Mouse (Mus musculus) heart, adult 18-20 months (tissue): ENCODE results near the gene Bloc1s2. TPM values are rescaled to one million over a fixed set of nuclear protein-coding genes. Genes with fewer than 3 reads are reported as not detected.
A peak's percentile ranks its signal among the peaks of the same experiment; 100 is the strongest.
"Not testable (repeated sequence)": the region's sequence is repeated elsewhere in the genome, so short reads cannot be mapped to it uniquely, and the experiment has no call there.

Experiments used
- DNase-seq, 2 experiments: peaks; one replicate each; pipeline ENCODE4 v3.0.0; 2021 to 2022; ENCODE audit warnings: mixed read lengths in 1 of 2
- total RNA-seq, 2 experiments: library from RNA; stranded (reverse); gene quantifications; 2 replicates each; pipeline ENCODE4 v1.2.3; 2021

Bloc1s2 gene
- total RNA-seq, 2 experiments from 2014 or later, result 19.0 to 24.3 TPM

DNA sequence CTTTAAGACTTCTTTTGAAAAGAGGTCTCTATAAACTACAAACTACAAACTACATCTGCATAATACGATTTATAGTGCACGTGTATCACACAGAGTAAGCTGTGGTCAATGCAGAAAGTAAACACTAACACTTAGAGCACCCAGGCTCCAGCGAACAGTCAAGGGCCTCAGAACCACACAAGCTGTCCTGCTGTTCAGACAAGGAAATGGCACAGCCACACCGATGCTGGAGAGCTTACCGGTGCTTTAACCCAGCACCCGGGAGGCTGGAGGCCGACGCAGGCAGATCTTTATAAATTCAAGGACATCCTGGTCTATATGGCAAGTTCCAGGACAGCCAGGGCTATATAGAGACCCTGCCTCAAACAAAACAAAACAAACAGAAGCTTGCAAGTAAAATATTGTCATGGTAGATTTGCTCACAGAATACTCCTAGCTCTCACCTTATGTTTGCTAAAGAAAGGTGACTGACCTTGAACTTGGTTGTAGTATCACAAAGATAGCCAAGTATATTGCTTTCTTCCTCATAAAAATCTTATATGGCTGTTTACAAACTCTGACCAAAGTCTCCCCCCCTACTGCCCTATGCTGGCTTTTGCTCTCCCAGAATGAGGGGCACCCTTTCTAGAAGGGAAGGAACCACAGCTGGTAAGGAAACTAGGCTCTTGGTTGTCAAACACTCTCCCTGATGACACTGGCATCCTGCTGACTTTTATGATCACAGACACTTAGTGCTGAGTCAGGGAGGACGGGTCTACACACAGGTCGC is 18.3 kb downstream of the Bloc1s2 start:
- no peak for DNase-seq

DNA sequence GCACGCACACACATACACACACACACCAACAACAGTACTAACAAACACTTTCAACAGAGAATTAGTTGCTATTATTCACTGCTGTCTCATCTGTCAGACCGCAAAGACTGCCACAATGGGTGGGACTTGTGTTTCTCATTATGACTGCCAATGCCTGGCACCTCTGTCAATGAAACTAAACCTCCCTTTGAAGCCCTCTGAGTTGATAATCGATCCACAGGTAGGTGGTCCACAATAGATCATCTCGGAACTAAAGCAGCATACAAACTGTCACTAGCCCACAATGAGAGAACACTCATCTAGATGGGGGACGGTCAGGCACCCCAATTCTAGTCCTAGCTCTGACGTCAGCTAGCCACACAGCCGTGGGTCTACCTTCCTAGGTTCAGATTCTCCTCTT is 25.1 kb downstream of the Bloc1s2 start:
- no peak for DNase-seq

DNA sequence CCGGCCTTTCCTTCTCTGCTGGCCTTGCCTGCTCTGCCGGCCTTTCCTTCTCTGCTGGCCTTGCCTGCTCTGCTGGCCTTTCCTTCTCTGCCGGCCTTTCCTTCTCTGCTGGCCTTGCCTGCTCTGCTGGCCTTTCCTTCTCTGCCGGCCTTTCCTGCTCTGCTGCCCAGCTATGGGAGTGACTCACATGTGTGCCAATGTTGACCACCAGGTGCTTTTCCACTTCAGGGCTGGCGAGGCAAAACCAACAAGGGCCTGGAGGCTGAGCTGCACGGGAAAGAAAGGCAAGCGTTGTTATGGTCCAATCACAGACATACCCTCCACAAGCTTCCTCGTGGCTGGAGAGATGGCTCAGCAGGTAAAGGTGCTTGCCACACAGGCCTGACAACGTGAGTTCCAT is 25.6 kb downstream of the Bloc1s2 start:
- DNase-seq, result not testable (repeated sequence)

DNA sequence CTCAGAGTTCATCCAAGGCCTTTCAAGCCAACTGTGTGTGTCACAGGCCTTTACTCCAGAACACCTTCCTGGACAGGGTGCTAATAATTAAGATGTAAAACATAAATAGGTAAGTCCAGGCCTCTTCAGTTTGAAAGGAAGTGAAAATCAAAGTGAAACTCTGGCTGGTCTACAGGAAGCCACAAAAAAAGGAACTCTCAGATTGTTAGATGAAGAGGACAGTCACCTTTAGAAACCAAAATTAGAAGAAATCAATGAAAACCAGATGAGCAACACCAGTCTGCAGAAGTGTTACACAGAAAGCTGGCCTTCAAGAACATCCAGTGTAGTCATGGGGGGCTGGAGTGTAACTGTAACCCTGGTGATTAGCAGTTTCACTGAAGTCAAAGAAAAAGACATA is 28.5 kb downstream of the Bloc1s2 start:
- no peak for DNase-seq

DNA sequence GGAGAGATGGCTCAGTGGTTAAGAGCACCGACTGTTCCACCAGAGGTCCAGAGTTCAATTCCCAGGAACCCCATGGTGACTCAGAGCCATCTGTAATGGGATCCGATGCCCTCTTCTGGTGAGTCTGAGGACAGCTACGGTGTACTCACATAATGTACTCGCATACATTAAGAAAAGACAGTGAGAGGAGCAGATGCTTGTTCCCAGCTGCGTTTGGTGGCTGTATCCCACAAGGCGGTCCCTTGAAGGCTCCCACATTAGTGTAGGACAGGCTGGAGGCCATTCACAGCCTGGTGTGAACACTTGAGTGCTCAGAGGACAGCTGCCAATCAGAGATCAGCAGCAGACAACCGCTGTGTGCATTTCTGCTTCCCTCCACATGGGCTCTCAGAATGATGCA is 34.5 kb downstream of the Bloc1s2 start:
- DNase-seq, result no peak

DNA sequence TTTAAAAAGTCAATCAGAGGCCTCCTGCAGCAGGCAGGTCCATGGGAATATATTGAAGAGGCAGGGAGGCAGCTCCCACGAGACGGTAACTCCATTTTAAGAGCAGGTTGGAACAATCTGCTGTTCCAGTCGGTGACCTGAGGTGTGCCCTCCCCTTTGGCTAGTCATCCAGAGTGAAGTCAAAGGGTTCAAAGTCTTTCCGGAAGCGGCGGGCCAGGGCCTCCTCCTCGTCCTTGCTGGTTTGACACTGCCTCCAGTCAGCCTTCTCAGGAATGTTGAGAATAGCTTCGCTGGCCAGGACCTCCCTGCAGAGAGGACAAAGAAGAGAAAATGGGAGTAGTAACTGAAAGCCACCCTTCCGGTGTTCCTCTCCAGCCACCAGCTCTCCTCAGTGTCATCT is 35.9 kb downstream of the Bloc1s2 start:
- no peak for DNase-seq

DNA sequence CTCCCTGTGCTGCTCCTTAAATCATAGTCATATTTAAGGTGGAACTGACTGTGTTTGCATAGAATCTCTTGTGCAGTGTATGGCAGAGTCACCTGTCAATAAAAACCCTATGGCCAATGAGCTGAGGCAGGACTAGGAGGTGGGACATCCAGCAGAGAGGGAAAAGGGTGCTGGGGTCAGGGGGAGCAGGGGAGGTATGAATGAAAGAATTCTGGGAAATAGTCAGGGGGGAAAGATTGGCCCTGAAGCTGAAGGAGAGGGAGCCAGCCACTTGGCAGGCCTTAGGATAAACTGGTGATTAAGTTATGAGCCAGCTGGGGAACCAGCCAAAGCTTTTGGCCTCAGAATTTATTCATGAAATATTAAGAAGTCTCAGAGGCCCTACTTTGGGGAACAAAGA is 37.2 kb downstream of the Bloc1s2 start:
- peak in 1 of 2 experiments; percentile 14 for DNase-seq

DNA sequence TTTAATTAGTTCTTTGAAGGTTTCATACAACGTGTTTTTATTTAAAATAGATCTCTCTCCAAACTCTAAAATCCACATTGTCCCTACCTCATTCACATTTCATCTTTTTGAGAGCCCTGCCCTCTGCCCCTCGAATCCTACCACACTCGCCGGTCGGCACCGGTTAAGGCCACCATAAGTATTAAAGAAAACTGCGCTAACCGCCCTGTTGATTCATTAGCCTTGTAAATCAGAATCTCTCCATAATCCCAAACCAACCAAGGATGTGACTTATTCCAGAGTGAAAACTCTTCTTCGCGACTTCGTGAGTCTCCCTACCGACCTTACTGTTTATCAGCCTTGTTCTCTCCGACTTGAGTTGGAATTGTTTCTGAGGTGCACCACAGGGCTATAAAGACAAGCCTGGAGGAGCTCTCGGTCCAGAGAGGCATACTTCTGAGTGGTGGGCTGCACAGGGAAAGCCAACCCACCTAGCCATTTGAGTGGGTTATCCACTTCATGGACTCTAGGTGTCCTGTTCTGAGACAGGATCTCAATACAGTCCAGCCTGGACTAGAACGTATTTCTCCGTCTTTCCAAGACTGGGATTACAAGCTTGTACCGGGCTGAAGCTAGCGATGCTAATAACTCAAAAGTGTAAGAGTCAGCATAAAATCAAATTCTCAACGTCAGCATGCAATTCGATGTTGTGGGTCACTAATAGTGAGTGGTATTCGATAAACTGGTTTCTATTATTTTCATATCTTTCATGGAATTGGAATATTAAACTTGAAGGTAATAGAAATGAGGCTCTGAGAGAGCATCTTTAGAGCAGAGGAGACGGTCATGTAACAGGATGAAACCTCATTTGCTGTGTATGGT is 38.4 kb downstream of the Bloc1s2 start:
- no peak for DNase-seq

DNA sequence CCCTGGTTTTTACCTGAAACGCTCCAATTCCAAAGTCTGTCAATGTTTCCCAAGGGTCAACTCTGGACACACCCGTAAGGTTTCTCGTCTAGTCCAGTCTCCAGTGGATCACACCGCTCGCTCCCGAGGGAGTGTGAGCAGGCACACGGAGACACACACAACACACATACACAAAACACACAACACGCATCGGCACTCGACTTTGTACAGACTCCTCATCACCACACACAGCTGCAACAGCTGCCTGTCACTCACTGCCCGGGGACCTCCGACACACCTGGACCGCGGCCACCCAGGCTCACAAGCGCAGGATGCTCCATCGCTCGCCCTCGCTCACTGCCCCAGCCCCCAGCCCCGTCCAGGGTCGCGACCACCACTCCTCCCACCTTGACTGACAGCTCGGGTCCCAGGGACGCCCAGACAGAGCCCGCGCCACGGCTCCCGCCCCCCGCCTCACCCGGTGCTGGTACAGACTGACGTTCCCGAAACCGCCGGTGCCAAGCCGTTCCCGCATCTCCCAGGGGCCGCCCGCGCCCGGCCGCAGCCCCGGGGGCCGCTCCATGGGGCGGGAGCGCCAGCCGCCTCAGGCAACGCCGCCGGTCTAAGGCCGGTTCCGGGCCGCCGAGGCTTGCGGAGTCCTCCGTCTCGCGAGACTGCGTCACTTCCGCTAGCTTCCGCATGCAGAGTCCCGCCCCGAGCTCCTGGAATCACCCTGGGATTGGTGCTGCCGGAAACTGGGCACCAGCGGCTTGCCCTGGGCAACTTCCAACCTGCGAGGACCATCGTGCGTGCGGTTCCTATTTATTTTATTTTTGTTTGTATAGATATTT is 39.2 kb downstream of the Bloc1s2 start, which contains the start of gene Chuk:
Chuk (minus strand) TSS at position 650 of the 830 bp plus-strand sequence.
- peak; percentile 97 to 98 for DNase-seq

DNA sequence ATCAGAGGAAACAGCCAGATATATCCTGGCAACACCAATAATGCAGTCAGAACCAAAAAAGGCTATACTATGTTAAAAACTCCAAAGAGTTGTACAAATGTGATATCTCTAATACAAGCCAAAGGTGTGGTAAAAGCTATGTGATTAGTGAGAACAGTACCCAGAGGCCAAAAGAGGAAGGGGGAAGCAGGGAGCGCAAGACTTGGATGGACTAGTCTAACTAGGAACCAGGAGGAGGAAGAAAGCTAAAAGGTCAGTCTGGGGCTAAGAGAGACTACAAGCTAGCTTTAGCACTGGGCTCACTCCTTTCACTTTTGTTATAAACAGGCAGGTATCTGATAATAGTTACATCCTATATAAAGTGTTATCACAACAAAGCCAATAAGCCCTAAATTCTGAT is 41.9 kb downstream of the Bloc1s2 start:
- DNase-seq, result no peak

DNA sequence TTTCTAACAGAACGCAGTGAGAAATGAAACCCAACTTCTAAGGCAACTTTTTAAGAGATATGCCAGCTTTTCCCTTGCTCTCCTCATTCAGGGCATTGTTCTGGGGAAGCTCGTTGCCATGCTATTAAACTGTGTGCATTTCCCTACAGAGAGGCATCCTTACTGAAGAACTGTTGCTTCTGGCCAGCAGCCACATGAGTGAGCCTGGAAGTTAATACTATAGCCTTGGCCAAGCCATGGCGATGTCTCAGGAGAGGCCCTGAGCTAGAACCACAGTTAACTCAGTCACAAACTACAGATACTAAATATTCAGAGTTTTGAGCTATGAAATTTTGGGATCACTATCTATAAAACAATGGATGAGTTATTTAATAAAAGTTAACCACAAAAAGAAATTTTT is 43.2 kb downstream of the Bloc1s2 start:
- no peak for DNase-seq

DNA sequence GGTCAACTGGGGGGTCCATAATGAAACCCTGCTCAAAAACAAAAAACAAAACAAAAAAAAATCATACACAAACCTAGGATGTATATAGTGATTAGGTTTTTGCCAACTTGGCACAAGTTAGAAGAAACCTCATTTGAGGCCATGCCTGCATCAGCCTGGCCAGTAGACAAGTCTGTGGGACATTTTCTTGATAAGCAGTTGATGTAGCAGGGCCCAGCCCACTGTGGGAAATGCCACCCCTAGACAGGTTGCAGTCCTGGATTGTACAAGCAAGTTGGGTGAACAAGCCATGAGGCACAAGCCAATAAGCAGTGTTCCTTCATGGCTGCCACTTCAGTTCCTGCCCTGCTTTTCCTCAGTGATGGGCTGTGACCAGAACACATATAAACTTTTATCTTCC is 45.4 kb downstream of the Bloc1s2 start:
- no peak for DNase-seq

Other genes with a start within 250 kb of the Bloc1s2 start
- 1 to 10 TPM; 9.0 to 10.0 TPM for gene Dnmbp, start 206.3 kb downstream of the Bloc1s2 start, total RNA-seq
- not detected for gene Cpn1, start 159.9 kb downstream of the Bloc1s2 start, total RNA-seq
- gene Cyp2c23, start 117.2 kb downstream of the Bloc1s2 start, total RNA-seq, result under 1 TPM in 1 of 2 experiments, not detected in 1; 0.15 TPM
- gene Erlin1, start 76.7 kb downstream of the Bloc1s2 start, total RNA-seq, result 10 to 100 TPM in 1 of 2 experiments, 1 to 10 TPM in 1; 9.1 to 11.2 TPM
- gene Chuk, start 39.0 kb downstream of the Bloc1s2 start, total RNA-seq, result 10 to 100 TPM; 25.8 to 28.0 TPM
- gene Cwf19l1, start 10.6 kb downstream of the Bloc1s2 start, total RNA-seq, result 1 to 10 TPM; 9.0 to 9.1 TPM
- not detected for gene Pkd2l1, start 46.0 kb upstream of the Bloc1s2 start, total RNA-seq
- not detected for gene Scd3, start 56.8 kb upstream of the Bloc1s2 start, total RNA-seq
- gene Scd2, start 147.2 kb upstream of the Bloc1s2 start, total RNA-seq, result 1 to 10 TPM; 9.1 to 9.4 TPM
- gene Scd4, start 186.6 kb upstream of the Bloc1s2 start, total RNA-seq, result 1 to 10 TPM; 4.3 to 7.8 TPM